Mouse (Mus musculus) left cerebral cortex, adult 2 months (tissue): ENCODE results near the gene Lysmd3. TPM values are rescaled to one million over a fixed set of nuclear protein-coding genes. Genes with fewer than 3 reads are reported as not detected.
"Not testable (repeated sequence)": the region's sequence is repeated elsewhere in the genome, so short reads cannot be mapped to it uniquely, and the experiment has no call there.

Source experiments
- DNase-seq, 2 experiments: peaks; one replicate each; pipeline ENCODE4 v3.0.0; 2021 to 2022; ENCODE audit warnings: low spot score in 2 of 2, mixed read lengths in 1 of 2; ENCODE audit errors: extremely low spot score in 1 of 2
- H3K27ac ChIP-seq: fragments of 200-600 bp; 2 replicates; pipeline ENCODE4 v1.8.1; 2022
- H3K4me3 ChIP-seq: fragments of 200-600 bp; 2 replicates; pipeline ENCODE4 v1.8.1; 2022
- CTCF ChIP-seq: fragments of 200-600 bp; IDR thresholded peaks from 2 replicates; pipeline ENCODE4 v1.8.1; 2022; ENCODE audit warnings: antibody characterized with exemption, mild to moderate bottlenecking, moderate library complexity
- intact Hi-C: fragments of 180-260 bp; cut with DNase I; formaldehyde crosslinking; loops from one replicate; pipeline ENCODE4 v1.15.1; 2025
- total RNA-seq, 2 experiments: library from RNA; stranded (reverse); gene quantifications; 2 replicates each; pipeline ENCODE4 v1.2.3; 2021

Lysmd3 gene
- total RNA-seq, 2 experiments from 2014 or later: 12.1 TPM

- DNase-seq: no peak
- intact Hi-C loops: loop anchor here (5.0 kb wide), 1 partner anchor 120 kb away; no protein-coding TSS in a partner anchor
- no peak for TF ChIP-seq CTCF
- Histone ChIP-seq H3K4me3 (no peak overlapping the region), H3K27ac (no peak overlapping the region)
These were observed 14.8 kb upstream of the Lysmd3 start for GRCm38 (mm10) chr13:81642491-81643149.

GRCm38 (mm10) chr13:81644047-81644565 is 13.4 kb upstream of the Lysmd3 start:
- no peak for DNase-seq
- no peak overlapping the region for H3K4me3 ChIP-seq
- intact Hi-C loops: loop anchor here (5.0 kb wide), 1 partner anchor 118 kb away; no protein-coding TSS in a partner anchor
- no peak overlapping the region for H3K27ac ChIP-seq
- no peak for TF ChIP-seq CTCF

- no peak for TF ChIP-seq CTCF
- DNase-seq: no peak
- intact Hi-C loops: no loop called here
- no peak overlapping the region for H3K4me3 ChIP-seq
- H3K27ac ChIP-seq: no peak overlapping the region
These were observed 11.1 kb upstream of the Lysmd3 start for GRCm38 (mm10) chr13:81646348-81646747.

- H3K4me3 ChIP-seq, H3K27ac ChIP-seq, DNase-seq: not testable (repeated sequence)
- intact Hi-C loops: loop anchor here (10.0 kb wide), 1 partner anchor 766 kb away; the partner anchor contains the start of gene Arrdc3
These were observed 7.1 kb upstream of the Lysmd3 start for GRCm38 (mm10) chr13:81650382-81650781.

GRCm38 (mm10) chr13:81656091-81656850 is 1.2 kb upstream of the Lysmd3 start:
- no peak for TF ChIP-seq CTCF
- intact Hi-C loops: loop anchor here (2.0 to 10.0 kb wide), 3 partner anchors 53 to 771 kb away; partner anchors contain the start of gene Arrdc3
- Histone ChIP-seq H3K4me3 (no peak overlapping the region), H3K27ac (no peak overlapping the region)
- no peak for DNase-seq

GRCm38 (mm10) chr13:81657008-81657350 is 484 bp upstream of the Lysmd3 start:
- peak overlapping the region; percentile 83 for H3K27ac ChIP-seq
- intact Hi-C loops: loop anchor here (2.0 to 10.0 kb wide), 3 partner anchors 52 to 772 kb away; partner anchors contain the start of gene Arrdc3
- DNase-seq: no peak
- no peak for TF ChIP-seq CTCF
- peak overlapping the region; percentile 90 for H3K4me3 ChIP-seq

GRCm38 (mm10) chr13:81658053-81658752 is 740 bp downstream of the Lysmd3 start:
- no peak for DNase-seq
- Histone ChIP-seq H3K27ac (peak overlapping the region; percentile 97), H3K4me3 (peak overlapping the region; percentile 90)
- intact Hi-C loops: loop anchor here (5.0 to 10.0 kb wide), 2 partner anchors 104 to 773 kb away; partner anchors contain the start of gene Arrdc3
- no peak for TF ChIP-seq CTCF

GRCm38 (mm10) chr13:81663566-81664330 is 6.3 kb downstream of the Lysmd3 start:
- intact Hi-C loops: no loop called here

GRCm38 (mm10) chr13:81664331-81664698 is 6.9 kb downstream of the Lysmd3 start:
- no peak overlapping the region for H3K4me3 ChIP-seq
- H3K27ac ChIP-seq: no peak overlapping the region
- intact Hi-C loops: no loop called here
- TF ChIP-seq CTCF: no peak
- no peak for DNase-seq

More at GRCm38 (mm10) chr13:81663566-81664330, 6.3 kb downstream of the Lysmd3 start:
- Histone ChIP-seq H3K4me3 (no peak overlapping the region), H3K27ac (no peak overlapping the region)
- no peak for DNase-seq
- TF ChIP-seq CTCF: no peak

GRCm38 (mm10) chr13:81667713-81668112 is 10.2 kb downstream of the Lysmd3 start:
- no peak for TF ChIP-seq CTCF
- intact Hi-C loops: no loop called here
- H3K4me3 ChIP-seq: no peak overlapping the region
- DNase-seq: no peak
- no peak overlapping the region for H3K27ac ChIP-seq

GRCm38 (mm10) chr13:81675333-81675732 is 17.9 kb downstream of the Lysmd3 start:
- no peak overlapping the region for H3K4me3 ChIP-seq
- intact Hi-C loops: no loop called here
- DNase-seq: no peak
- TF ChIP-seq CTCF: no peak
- no peak overlapping the region for H3K27ac ChIP-seq
